Comparison of ENCODE assay signal across 30 mouse cellular contexts in the genomic region with DNA sequence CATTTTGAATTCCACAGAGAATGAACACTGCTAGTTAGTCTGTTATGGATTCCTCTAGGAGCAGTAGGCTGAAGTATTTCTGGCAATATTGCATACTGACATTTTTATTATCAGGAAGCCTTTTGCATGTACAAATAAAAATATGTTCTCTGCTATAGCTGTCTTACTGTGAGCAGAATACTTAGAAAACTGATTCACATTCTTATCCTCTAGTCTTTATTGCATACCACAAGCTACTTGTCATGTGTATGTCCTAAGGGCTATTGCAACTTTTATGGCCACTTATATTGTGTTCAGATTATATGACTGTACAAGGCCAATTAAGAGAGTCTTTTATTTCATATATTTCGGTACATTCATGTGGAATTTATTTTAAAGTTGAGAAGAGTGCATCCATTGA.
DNase-seq lines count a peak whose midpoint lies in the region; ATAC-seq and TF ChIP-seq lines count a peak whose summit lies in the region.
"Had no signal": no experiment of that assay in that cellular context is flagged by ENCODE, and none has a peak within 500 bp of the region (broad histone marks: within the 10 kb centered on the region; RNA-seq: fewer than 3 reads in every experiment).

No protein-coding gene starts in this region.

- no peak for ATAC-seq in hindbrain, embryonic 14.5 days (ENCODE audit: low FRiP score)
- no peak for ATAC-seq in hindbrain, embryonic 11.5 days (ENCODE audit: low FRiP score)
- no peak for ATAC-seq in kidney, postnatal 0 days (replicated peaks; ENCODE audit: low FRiP score, low read depth)
- ATAC-seq in neural tube, embryonic 13.5 days (ENCODE audit: low read depth) = peak; percentile 53; the same call in 1 of the 2 replicates
- peak; percentile 41 for ATAC-seq in neural tube, embryonic 15.5 days (ENCODE audit: low FRiP score)
- ATAC-seq: activated CD4-positive, CD25-positive, alpha-beta regulatory T cell, adult 4 months; CD4-positive, CD25-positive, alpha-beta regulatory T cell, adult 4 months; forebrain, embryonic 14.5 days; Patski had no signal

- DNase-seq in hindbrain, embryonic 14.5 days (ENCODE audit: low spot score) = peak; percentile 28
- no peak for DNase-seq in hindbrain, embryonic 11.5 days (ENCODE audit: low spot score)
- peak; percentile 56 for DNase-seq in kidney, postnatal 0 days (ENCODE audit: low spot score)
- DNase-seq in kidney, postnatal 4 days = no peak
- no peak for DNase-seq in neural tube, embryonic 10.5 days (ENCODE audit: extremely low spot score, low spot score)
- no peak for DNase-seq in gastrocnemius, adult 8-10 months (ENCODE audit: low spot score in 2 of 2)
- DNase-seq: adrenal gland, adult 8-10 months; adrenal gland, postnatal 14 days; adrenal gland, postnatal 36 days; B cell, adult 2 months; cerebellum, adult 11 months; cerebellum, adult 18-20 months; cerebellum, adult 8-10 months; cerebellum, adult 9-11 months; cerebellum, postnatal 14 days; cerebellum, postnatal 36 days; embryo, embryonic 11 days had no signal

- no peak overlapping the region for H3K4me3 ChIP-seq in hindbrain, embryonic 14.5 days (replicated peaks; ENCODE audit: low read length)
- no peak overlapping the region for H3K4me3 ChIP-seq in hindbrain, embryonic 11.5 days (ENCODE audit: low read depth, low read length)
- no peak overlapping the region for H3K4me3 ChIP-seq in kidney, postnatal 0 days (replicated peaks; ENCODE audit: low read depth, low read length)
- H3K4me3 ChIP-seq in neural tube, embryonic 13.5 days = no peak overlapping the region
- no peak overlapping the region for H3K4me3 ChIP-seq in neural tube, embryonic 15.5 days (replicated peaks)
- H3K4me3 ChIP-seq: embryonic facial prominence, embryonic 13.5 days; embryonic facial prominence, embryonic 15.5 days; erythroblast, embryonic 14.5 days; forebrain, embryonic 10.5 days; forebrain, embryonic 12.5 days had no signal

- H3K9ac ChIP-seq in hindbrain, embryonic 14.5 days = no peak overlapping the region
- no peak overlapping the region for H3K9ac ChIP-seq in hindbrain, embryonic 11.5 days (ENCODE audit: low read depth, low read length)
- H3K9ac ChIP-seq in kidney, postnatal 0 days (ENCODE audit: low read depth, low read length) = no peak overlapping the region
- H3K9ac ChIP-seq in neural tube, embryonic 13.5 days = no peak overlapping the region
- no peak overlapping the region for H3K9ac ChIP-seq in neural tube, embryonic 15.5 days (replicated peaks)
- H3K9ac ChIP-seq: embryonic facial prominence, embryonic 13.5 days; embryonic facial prominence, embryonic 15.5 days; forebrain, embryonic 12.5 days had no signal

- TF ChIP-seq CTCF in kidney, postnatal 0 days (IDR thresholded peaks at IDR 0.05; ENCODE audit: low read depth) = no peak

- 70% methylated on average over 1 of the region's 1 CpGs for WGBS in hindbrain, embryonic 14.5 days
- WGBS in hindbrain, embryonic 11.5 days = 84% methylated on average over 1 of the region's 1 CpGs
- WGBS in kidney, postnatal 0 days = 81% methylated on average over 1 of the region's 1 CpGs
- WGBS in neural tube, embryonic 13.5 days = 67% methylated on average over 1 of the region's 1 CpGs
- 48% methylated on average over 1 of the region's 1 CpGs for WGBS in neural tube, embryonic 15.5 days

- H3K27me3 ChIP-seq in hindbrain, embryonic 14.5 days (ENCODE audit: control insufficient read depth, insufficient read depth, low read length) = no peaks in the 10 kb centered on the region
- H3K27me3 ChIP-seq in hindbrain, embryonic 11.5 days (ENCODE audit: control insufficient read depth, insufficient read depth, low read length) = no peaks in the 10 kb centered on the region
- no peaks in the 10 kb centered on the region for H3K27me3 ChIP-seq in kidney, postnatal 0 days (ENCODE audit: insufficient read depth, low read length)
- H3K27me3 ChIP-seq in neural tube, embryonic 13.5 days = no peaks in the 10 kb centered on the region
- H3K27me3 ChIP-seq in neural tube, embryonic 15.5 days (replicated peaks) = no peaks in the 10 kb centered on the region
- H3K27me3 ChIP-seq: CH12.LX; embryonic facial prominence, embryonic 13.5 days; embryonic facial prominence, embryonic 15.5 days; forebrain, embryonic 12.5 days; Patski had no signal

- no peaks in the 10 kb centered on the region for H3K4me1 ChIP-seq in hindbrain, embryonic 14.5 days (replicated peaks; ENCODE audit: control insufficient read depth, insufficient read depth, low read length)
- H3K4me1 ChIP-seq in hindbrain, embryonic 11.5 days (replicated peaks; ENCODE audit: control insufficient read depth, insufficient read depth, low read length) = no peaks in the 10 kb centered on the region
- no peaks in the 10 kb centered on the region for H3K4me1 ChIP-seq in kidney, postnatal 0 days (replicated peaks; ENCODE audit: insufficient read depth, low read length)
- no peaks in the 10 kb centered on the region for H3K4me1 ChIP-seq in neural tube, embryonic 13.5 days (replicated peaks)
- no peaks in the 10 kb centered on the region for H3K4me1 ChIP-seq in neural tube, embryonic 15.5 days
- H3K4me1 ChIP-seq: embryonic facial prominence, embryonic 13.5 days; embryonic facial prominence, embryonic 15.5 days; forebrain, embryonic 10.5 days; forebrain, embryonic 12.5 days had no signal

- no peak overlapping the region for H3K27ac ChIP-seq in hindbrain, embryonic 14.5 days
- H3K27ac ChIP-seq in hindbrain, embryonic 11.5 days (ENCODE audit: low read depth, low read length) = no peak overlapping the region
- no peak overlapping the region for H3K27ac ChIP-seq in kidney, postnatal 0 days
- no peak overlapping the region for H3K27ac ChIP-seq in neural tube, embryonic 13.5 days (replicated peaks)
- H3K27ac ChIP-seq in neural tube, embryonic 15.5 days (replicated peaks) = no peak overlapping the region
- H3K27ac ChIP-seq: embryonic facial prominence, embryonic 13.5 days; embryonic facial prominence, embryonic 15.5 days; forebrain, embryonic 10.5 days; forebrain, embryonic 12.5 days had no signal

- no peak overlapping the region for H3K4me2 ChIP-seq in hindbrain, embryonic 14.5 days (replicated peaks)
- H3K4me2 ChIP-seq in hindbrain, embryonic 11.5 days (replicated peaks; ENCODE audit: low read depth, low read length) = no peak overlapping the region
- H3K4me2 ChIP-seq in kidney, postnatal 0 days (ENCODE audit: low read length) = no peak overlapping the region
- H3K4me2 ChIP-seq in neural tube, embryonic 13.5 days = no peak overlapping the region
- H3K4me2 ChIP-seq in neural tube, embryonic 15.5 days = no peak overlapping the region
- H3K4me2 ChIP-seq: embryonic facial prominence, embryonic 13.5 days; embryonic facial prominence, embryonic 15.5 days; forebrain, embryonic 12.5 days had no signal

- no peaks in the 10 kb centered on the region for H3K9me3 ChIP-seq in hindbrain, embryonic 14.5 days (ENCODE audit: control insufficient read depth, low read length)
- no peaks in the 10 kb centered on the region for H3K9me3 ChIP-seq in hindbrain, embryonic 11.5 days (ENCODE audit: control insufficient read depth, low read length)
- no peaks in the 10 kb centered on the region for H3K9me3 ChIP-seq in kidney, postnatal 0 days (replicated peaks; ENCODE audit: low read length)
- H3K9me3 ChIP-seq in neural tube, embryonic 13.5 days = no peaks in the 10 kb centered on the region
- no peaks in the 10 kb centered on the region for H3K9me3 ChIP-seq in neural tube, embryonic 15.5 days (replicated peaks)
- H3K9me3 ChIP-seq: embryonic facial prominence, embryonic 13.5 days; embryonic facial prominence, embryonic 15.5 days; forebrain, embryonic 10.5 days; forebrain, embryonic 12.5 days; G1E had no signal

- no peaks in the 10 kb centered on the region for H3K36me3 ChIP-seq in hindbrain, embryonic 14.5 days (replicated peaks; ENCODE audit: control insufficient read depth, insufficient read depth)
- no peaks in the 10 kb centered on the region for H3K36me3 ChIP-seq in hindbrain, embryonic 11.5 days (ENCODE audit: control insufficient read depth, insufficient read depth, low read length)
- H3K36me3 ChIP-seq in kidney, postnatal 0 days (ENCODE audit: insufficient read depth, low read length) = no peaks in the 10 kb centered on the region
- H3K36me3 ChIP-seq in neural tube, embryonic 13.5 days = no peaks in the 10 kb centered on the region
- H3K36me3 ChIP-seq in neural tube, embryonic 15.5 days = no peaks in the 10 kb centered on the region
- H3K36me3 ChIP-seq: embryonic facial prominence, embryonic 13.5 days; embryonic facial prominence, embryonic 15.5 days; forebrain, embryonic 10.5 days; forebrain, embryonic 12.5 days; G1E had no signal

Comparison
In these comparisons a context has a peak if more than half of its experiments do, and no peak if none do; other contexts are left out.
1. DNase-seq: peak in hindbrain, embryonic 14.5 days (single experiment) and kidney, postnatal 0 days (single experiment); none in hindbrain, embryonic 11.5 days (single experiment), kidney, postnatal 4 days (0 of 2), neural tube, embryonic 10.5 days (single experiment) and gastrocnemius, adult 8-10 months (0 of 2).
2. ATAC-seq: peak in neural tube, embryonic 13.5 days (single experiment) and neural tube, embryonic 15.5 days (single experiment); none in hindbrain, embryonic 14.5 days (single experiment), hindbrain, embryonic 11.5 days (single experiment) and kidney, postnatal 0 days (single experiment).